In genomic region chr9:68654333-68655017, GRCm38 (mm10) we compare ENCODE assay signal across 8 mouse cellular contexts. TPM values are rescaled to one million over a fixed set of nuclear protein-coding genes. Genes with fewer than 3 reads are reported as not detected.
A peak's percentile ranks its signal among the peaks of the same experiment; 100 is the strongest.
DNase-seq lines count a peak whose midpoint lies in the region; ATAC-seq and TF ChIP-seq lines count a peak whose summit lies in the region.

No protein-coding gene starts in this region.

- H3K27me3 ChIP-seq in hindbrain, postnatal 0 days (ENCODE audit: insufficient read depth, low read length), result no peaks in the 10 kb centered on the region
- peaks cover 19% of the 10 kb centered on the region for H3K27me3 ChIP-seq in midbrain, embryonic 10.5 days (ENCODE audit: low read depth, poor library complexity, severe bottlenecking)
- H3K27me3 ChIP-seq in stomach, embryonic 14.5 days (ENCODE audit: control insufficient read depth, insufficient read depth, low read length), result no peaks in the 10 kb centered on the region

- H3K9me3 ChIP-seq in hindbrain, postnatal 0 days (ENCODE audit: low read length), result no peaks in the 10 kb centered on the region
- no peaks in the 10 kb centered on the region for H3K9me3 ChIP-seq in midbrain, embryonic 10.5 days (replicated peaks)
- H3K9me3 ChIP-seq in stomach, embryonic 14.5 days (ENCODE audit: control insufficient read depth, low read depth, low read length), result no peaks in the 10 kb centered on the region

- H3K4me3 ChIP-seq in gastrocnemius, adult 2 months, result peak overlapping the region; percentile 79
- peak overlapping the region; percentile 89 for H3K4me3 ChIP-seq in hindbrain, postnatal 0 days (ENCODE audit: low read length)
- peak overlapping the region; percentile 86 for H3K4me3 ChIP-seq in midbrain, embryonic 10.5 days
- H3K4me3 ChIP-seq in stomach, embryonic 14.5 days (ENCODE audit: low read depth, low read length), result peak overlapping the region; percentile 79

- H3K4me1 ChIP-seq in hindbrain, postnatal 0 days (ENCODE audit: insufficient read depth, low read length), result no peaks in the 10 kb centered on the region
- H3K4me1 ChIP-seq in midbrain, embryonic 10.5 days, result peaks cover 42% of the 10 kb centered on the region
- peaks cover 5% of the 10 kb centered on the region; the same call in 1 of the 2 replicates for H3K4me1 ChIP-seq in stomach, embryonic 14.5 days (ENCODE audit: control insufficient read depth, insufficient read depth, low read length)

- peak overlapping the region; percentile 93 for H3K27ac ChIP-seq in gastrocnemius, adult 2 months
- peak overlapping the region; percentile 95 for H3K27ac ChIP-seq in hindbrain, postnatal 0 days
- peak overlapping the region; percentile 93 for H3K27ac ChIP-seq in midbrain, embryonic 10.5 days (replicated peaks)
- H3K27ac ChIP-seq in stomach, embryonic 14.5 days (ENCODE audit: low read length), result peak overlapping the region; percentile 97

- 0 out of 2 replicates have a peak, but pooled peaks have one; percentile 18 for ATAC-seq in hindbrain, postnatal 0 days
- ATAC-seq in stomach, embryonic 14.5 days (ENCODE audit: insufficient number of reproducible peaks, insufficient read depth, low FRiP score, low read depth), result no peak

- intact Hi-C loops in gastrocnemius, adult 2 months (cut with DNase I), result loop anchor here (5.0 to 10.0 kb wide), 3 partner anchors 38 to 640 kb away; no protein-coding TSS in a partner anchor

- under 1% methylated on average over 43 of the region's 43 CpGs for WGBS in hindbrain, postnatal 0 days
- under 1% methylated on average over 42 of the region's 43 CpGs for WGBS in midbrain, embryonic 10.5 days
- under 1% methylated on average over 43 of the region's 43 CpGs for WGBS in stomach, embryonic 14.5 days

- TF ChIP-seq CTCF in gastrocnemius, adult 2 months (IDR thresholded peaks at IDR 0.05), result peak; percentile 41; the same call in 1 of the 2 replicates
- TF ChIP-seq CTCF in hindbrain, postnatal 0 days (IDR thresholded peaks at IDR 0.05; ENCODE audit: low read depth), result peak; percentile 42; the same call in 1 of the 2 replicates

- H3K4me2 ChIP-seq in hindbrain, postnatal 0 days (ENCODE audit: low read depth, low read length), result peak overlapping the region; percentile 76
- peak overlapping the region; percentile 98 for H3K4me2 ChIP-seq in stomach, embryonic 14.5 days (replicated peaks; ENCODE audit: low read depth, low read length)

- H3K9ac ChIP-seq in hindbrain, postnatal 0 days (replicated peaks; ENCODE audit: low read length), result peak overlapping the region; percentile 78
- H3K9ac ChIP-seq in stomach, embryonic 14.5 days (replicated peaks; ENCODE audit: low read depth, low read length), result peak overlapping the region; percentile 57

- H3K36me3 ChIP-seq in hindbrain, postnatal 0 days (ENCODE audit: insufficient read depth, low read length), result no peaks in the 10 kb centered on the region
- no peaks in the 10 kb centered on the region for H3K36me3 ChIP-seq in midbrain, embryonic 10.5 days
- H3K36me3 ChIP-seq in stomach, embryonic 14.5 days (ENCODE audit: control insufficient read depth, insufficient read depth, low read length), result no peaks in the 10 kb centered on the region

- DNase-seq in adrenal gland, adult 8-10 months, result peak; percentile 29
- DNase-seq in cerebellum, postnatal 36 days, result peak; percentile 38 to 44
- peak; percentile 54 for DNase-seq in gastrocnemius, adult 2 months
- DNase-seq in hindbrain, postnatal 0 days (ENCODE audit: low spot score), result peak; percentile 58
- peak; percentile 14 to 31 for DNase-seq in left cerebral cortex, adult 8-10 months (ENCODE audit: low spot score in 2 of 2)
- DNase-seq in midbrain, embryonic 10.5 days (ENCODE audit: low spot score), result peak; percentile 55
- no peak for DNase-seq in thymus, postnatal 0 days (ENCODE audit: low spot score)

RNA-seq across cellular contexts. Expression of gene Rora, which starts 0.9 kb away (rescaled TPM):
- 100 to 1,000 TPM in 3 of 4 experiments, 10 to 100 TPM in 1; 72.5 to 179 (median 108) TPM for total RNA-seq in adrenal gland, adult 8-10 months (2022)
- 100 to 1,000 TPM in 1 of 2 experiments, 10 to 100 TPM in 1; 60.6 to 112 TPM for total RNA-seq in gastrocnemius, adult 2 months (2021)
- total RNA-seq in hindbrain, postnatal 0 days (2014; rRNA removed), result 27.5 and 30.0 TPM in 2 replicates
- 57.2 and 59.4 TPM in 2 replicates for polyA plus RNA-seq in hindbrain, postnatal 0 days (2015; fragmentation: Nextera tagmentation; extraction: Ambion mirVana)
- total RNA-seq in left cerebral cortex, adult 8-10 months (2022), result 10 to 100 TPM; 63.5 to 74.1 (median 72.9) TPM
- 4.1 and 4.9 TPM in 2 replicates for polyA plus RNA-seq in midbrain, embryonic 10.5 days (2016; fragmentation: Nextera tagmentation; extraction: Ambion mirVana)
- polyA plus RNA-seq in stomach, embryonic 14.5 days (2014; fragmentation: Nextera tagmentation; extraction: Ambion mirVana), result 7.1 and 8.6 TPM in 2 replicates
- polyA plus RNA-seq in thymus, postnatal 0 days (2015; fragmentation: Nextera tagmentation; extraction: Ambion mirVana), result 4.5 and 5.2 TPM in 2 replicates
